Mouse (Mus musculus) adrenal gland, postnatal 36 days (tissue): ENCODE data around the gene Prpsap1. TPM values are rescaled to one million over a fixed set of nuclear protein-coding genes. Genes with fewer than 3 reads are reported as not detected.
"Not testable (repeated sequence)": the region's sequence is repeated elsewhere in the genome, so short reads cannot be mapped to it uniquely, and the experiment has no call there.

Experiments used
- DNase-seq, 2 experiments: peaks; one replicate each; pipeline ENCODE4 v3.0.0; 2021; ENCODE audit warnings: mixed read lengths in 1 of 2
- total RNA-seq, 2 experiments: library from RNA; stranded (reverse); gene quantifications; 2 replicates each; pipeline ENCODE4 v1.2.3; 2021

Gene Prpsap1
- total RNA-seq, 2 experiments from 2014 or later, result 84.6 to 87.0 TPM

DNA sequence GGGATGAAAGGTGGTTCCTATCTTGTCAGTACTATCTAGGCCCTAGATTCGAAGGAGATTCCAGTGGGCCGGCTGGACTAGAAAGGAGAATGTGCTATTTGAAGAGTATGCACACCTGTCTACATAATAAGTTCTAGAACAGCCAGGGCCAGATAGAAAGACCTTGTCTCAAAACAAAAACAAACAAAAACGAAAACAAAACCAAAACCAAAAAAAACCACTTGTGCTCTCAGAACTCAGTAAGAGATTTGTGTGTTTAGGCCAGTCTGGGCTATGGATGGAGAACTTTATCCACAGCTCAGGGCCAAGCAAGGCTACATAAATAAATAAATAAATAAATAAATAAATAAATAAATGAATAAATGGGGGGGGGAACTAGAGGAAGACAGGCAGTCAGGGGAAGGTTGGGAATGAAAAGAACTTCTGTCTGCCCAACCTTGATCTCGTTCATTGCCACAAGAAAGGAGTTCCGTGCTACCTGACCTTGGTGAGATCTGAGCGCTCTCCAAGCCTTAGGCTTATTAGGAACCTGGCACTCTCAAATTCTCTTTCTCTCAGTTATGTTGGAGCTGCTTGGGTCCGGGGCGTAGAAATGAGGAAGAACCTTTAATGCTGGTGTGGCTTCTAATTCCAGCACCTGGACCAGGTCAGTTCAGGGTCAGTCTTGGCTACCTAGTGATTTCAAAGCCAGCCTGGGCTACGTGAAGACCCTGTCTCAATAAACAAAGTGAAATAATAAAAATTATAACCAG lies 64.0 kb downstream of the Prpsap1 start:
- DNase-seq, result no peak

DNA sequence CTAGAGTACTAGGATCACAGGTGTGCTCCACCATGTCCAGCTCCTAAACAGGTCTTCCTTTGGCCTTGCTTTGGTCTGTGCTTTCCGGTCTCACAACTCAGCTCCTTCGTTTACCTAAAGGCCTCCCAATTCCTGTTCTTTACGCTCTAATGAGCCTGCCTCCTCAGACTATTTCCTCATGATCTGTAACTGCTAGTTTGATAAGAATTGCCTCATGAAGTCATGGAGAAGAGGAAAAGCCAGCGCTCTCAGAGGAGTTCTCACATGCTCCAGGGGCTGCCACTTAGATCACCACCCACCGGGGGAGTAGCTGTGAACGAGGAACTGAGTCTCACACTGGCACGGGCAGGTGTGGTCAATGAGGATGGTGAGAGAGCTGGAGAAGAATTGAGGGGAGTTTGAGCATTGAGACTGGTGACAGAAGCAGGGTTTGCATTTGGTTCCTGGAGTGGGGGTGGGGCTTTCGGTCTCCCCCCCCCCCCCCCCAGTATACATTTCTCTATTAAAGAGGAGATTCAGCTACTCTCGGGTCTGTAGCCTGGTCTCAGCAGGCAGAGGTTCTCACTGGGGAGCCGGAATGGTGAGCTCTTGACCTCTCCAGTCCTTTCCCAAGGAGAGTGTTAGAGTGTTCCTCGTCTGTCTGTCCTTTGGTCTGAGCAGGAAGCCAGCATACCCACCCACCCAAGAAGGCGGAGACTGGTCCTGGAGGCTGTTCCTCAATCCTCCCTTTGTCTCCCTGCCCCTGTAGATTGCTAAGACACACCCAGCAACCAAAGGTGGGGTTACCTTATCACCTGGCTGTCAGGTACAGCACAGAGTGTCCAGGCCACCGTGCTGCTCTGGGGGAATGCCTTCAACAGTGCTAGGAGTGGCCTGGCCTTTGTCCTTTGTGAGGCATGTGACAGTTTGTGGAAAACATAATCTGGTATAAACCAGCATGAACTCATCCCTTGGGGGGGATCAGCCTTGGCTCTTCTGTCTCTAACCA lies 64.8 kb downstream of the Prpsap1 start:
- no peak for DNase-seq

DNA sequence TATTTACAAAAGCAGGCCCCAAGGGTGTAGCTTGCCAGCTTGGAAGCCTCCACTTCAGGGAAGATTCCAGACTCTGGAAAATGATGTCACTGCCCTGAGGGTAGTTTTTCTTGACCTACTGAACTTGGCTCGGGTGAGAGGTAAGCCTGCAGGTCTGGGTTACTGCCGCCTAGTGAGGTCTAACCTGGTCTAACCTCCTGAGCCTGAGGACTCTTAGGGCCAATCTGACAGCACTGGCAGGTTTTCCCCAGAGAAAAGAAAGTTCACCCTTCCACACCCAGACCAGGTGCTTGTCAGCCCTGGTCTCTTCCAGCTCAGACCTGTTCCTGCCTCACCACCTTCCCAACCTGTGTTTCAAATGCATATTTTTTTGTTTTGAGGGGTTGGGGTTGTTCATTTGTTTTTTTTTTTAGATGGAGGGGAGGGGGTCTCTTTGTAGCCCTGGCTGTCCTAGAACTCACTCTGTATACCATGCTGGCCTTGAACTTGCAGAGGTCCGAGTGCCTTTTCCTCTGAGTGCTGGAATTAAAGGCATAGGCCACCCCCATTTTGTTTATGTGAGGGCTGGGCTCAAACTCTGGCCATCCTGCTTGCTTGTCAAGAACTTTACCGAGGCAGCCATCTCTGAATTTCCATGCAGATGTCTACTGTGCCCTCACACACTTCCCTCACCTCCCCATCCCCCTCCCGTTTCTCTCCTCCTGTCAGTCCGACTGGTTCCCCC lies 67.0 kb downstream of the Prpsap1 start:
- DNase-seq, result no peak

DNA sequence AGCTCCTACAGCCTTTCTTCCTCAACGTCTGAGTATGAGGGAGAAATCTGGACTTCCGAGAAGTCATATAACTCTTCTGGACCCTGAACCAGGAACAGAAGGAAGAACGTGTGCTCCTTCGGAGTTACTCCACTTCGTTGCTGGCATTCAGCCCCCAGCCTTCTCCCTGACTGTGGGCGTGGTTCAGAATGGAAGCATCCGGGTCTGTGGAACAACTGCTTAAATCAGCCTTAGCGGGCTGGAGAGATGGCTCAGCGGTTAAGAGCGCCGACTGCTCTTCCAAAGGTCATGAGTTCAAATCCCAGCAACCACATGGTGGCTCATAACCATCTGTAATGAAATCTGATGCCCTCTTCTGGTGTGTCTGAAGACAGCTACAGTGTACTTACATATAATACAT lies 67.7 kb downstream of the Prpsap1 start:
- not testable (repeated sequence) for DNase-seq

DNA sequence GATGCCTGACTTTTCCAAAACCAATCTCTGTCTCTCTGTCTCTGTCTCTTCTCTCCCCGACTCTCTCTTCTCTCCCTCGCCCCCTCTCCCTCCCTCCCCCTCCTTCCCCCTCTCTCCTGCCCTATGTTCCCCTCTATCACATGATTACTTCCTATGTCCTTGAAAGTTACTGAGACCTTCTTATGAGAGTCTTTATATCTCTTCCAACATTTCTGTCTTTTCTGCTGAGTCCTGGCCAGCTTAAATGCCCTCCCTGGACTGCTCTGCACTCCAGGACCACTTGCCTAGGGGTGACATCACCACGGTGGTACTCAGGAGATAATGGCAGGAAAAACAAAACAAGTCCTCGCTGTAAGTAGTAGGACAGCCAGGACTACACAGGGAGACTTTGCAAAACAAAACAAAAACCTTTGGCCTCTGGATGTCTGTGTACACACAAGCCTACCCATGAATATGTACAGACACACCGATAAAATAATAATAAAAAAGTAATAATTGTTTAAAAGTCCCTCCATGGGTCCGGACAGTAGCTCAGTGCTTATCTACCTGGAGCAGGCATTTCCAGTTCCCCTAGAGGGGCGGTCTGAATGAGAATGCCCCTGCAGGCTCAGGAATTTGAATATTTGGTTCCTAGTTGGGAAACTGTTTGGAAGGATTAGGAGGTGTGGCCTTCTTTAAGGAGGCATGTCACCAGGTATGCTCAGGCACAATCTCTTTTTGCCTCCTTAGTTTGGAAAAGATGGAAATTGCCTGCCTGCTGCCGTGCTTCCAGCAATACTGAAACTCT lies 69.2 kb downstream of the Prpsap1 start:
- no peak for DNase-seq

DNA sequence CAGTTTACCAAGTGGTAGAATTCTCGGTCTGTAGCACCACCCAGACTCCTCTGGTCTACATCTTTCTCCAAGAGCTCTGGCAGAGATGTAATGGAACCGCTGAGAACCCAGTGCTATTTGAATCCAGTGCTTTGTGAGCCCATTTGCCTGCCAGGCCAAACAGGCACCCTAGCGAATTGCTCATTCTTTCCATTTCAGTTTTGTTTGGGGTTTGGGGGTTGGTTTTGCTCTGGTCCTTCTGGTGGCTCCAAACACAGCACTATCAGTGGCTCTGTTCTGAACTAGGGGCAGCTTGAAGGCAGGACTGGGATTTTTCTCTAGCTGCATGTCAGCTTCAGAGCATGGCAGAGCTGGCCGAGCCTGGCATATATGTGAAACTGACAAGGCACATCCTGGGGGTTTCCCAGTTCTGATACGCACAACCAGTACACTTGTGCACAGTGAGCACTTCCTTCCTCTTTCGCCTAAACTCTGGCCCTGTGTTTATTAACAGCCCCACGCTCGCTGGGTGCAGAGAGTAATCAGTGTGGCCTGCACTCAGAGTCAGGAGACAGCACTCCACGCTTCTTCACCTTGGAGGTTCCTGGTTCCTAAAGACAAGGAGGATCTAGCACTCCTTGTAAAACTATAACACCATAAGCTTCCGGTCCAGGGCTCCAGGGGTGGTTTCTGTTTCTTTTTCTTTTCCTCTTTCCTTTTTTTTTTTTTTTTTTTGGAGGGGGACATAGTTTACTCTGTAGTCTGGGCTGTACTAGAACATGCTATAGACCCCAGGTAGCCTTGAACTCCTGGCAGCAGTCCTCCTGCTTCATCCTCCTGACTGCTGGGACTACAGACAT lies 70.0 kb downstream of the Prpsap1 start:
- DNase-seq, result no peak

DNA sequence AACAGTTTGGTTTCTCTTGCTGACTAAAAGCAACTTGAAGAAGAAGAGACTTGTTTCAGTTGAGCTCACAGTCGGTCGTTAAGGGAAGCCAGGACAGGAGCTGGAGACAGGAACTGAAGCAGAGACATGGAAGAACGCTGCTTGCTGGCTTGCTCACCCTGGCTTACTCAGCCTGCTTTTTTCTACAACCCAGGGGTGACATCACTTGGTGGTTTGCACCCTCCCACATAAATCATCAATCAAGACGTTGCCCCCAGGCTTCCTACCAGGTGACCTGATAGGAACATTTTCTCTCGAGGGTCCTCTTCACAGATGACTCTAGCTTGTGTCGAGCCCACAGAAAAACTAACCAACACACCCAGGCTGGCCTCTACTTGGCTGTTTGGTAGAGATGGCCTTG lies 70.8 kb downstream of the Prpsap1 start:
- DNase-seq, result no peak

DNA sequence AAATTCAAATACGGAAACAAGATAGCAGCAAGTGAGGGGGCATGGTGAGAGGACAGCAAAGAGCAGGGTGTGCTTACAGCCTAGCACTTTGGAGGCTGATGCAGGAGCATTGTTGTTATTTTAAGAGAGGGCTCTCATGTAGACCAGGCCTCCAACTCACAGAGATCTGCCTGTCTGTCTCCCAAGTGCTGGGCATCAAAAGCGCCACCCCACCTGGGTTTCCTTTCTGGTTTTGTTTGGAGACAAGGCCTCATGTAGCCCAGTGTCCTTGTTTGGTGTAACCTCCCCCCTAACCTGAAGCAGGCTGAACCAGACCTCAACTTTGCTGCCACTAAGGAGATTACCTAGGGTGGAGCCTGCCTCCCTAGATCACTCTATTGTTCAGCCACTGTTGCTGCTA lies 71.4 kb downstream of the Prpsap1 start:
- DNase-seq, result no peak

DNA sequence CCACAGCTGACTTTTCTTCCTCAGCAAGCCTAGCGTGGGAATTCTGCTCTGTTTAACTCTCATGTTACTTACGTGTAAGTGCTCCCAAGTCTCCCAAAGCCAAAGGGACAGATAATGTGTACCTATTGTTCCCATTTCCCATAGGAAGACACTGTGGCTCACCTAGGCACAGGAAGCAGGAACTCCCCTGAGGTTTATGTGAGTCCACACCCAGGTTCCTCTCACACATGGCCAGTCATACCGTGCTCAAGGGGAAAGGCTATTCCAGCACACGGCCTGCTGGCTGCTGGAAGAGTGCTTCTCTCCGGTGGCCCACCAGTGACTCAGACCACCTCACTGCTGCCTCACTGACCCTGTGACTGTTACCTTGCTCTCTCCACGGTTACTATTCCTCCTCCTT lies 72.9 kb downstream of the Prpsap1 start:
- DNase-seq, result no peak

Other genes starting within 250 kb of the Prpsap1 start
- 10 to 100 TPM; 77.4 to 81.8 TPM for gene Srp68, start 220.0 kb downstream of the Prpsap1 start, total RNA-seq
- gene Galr2, start 213.3 kb downstream of the Prpsap1 start, total RNA-seq, result not detected
- gene Exoc7, start 187.0 kb downstream of the Prpsap1 start, total RNA-seq, result 10 to 100 TPM; 57.6 to 68.8 TPM
- gene Foxj1, start 158.8 kb downstream of the Prpsap1 start, total RNA-seq, result under 1 TPM in 1 of 2 experiments, not detected in 1; 0.10 TPM
- gene Rnf157, start 81.2 kb downstream of the Prpsap1 start, total RNA-seq, result 1 to 10 TPM; 8.1 TPM
- gene Ubald2, start 60.1 kb downstream of the Prpsap1 start, total RNA-seq, result 10 to 100 TPM; 30.9 to 42.6 TPM
- gene Qrich2, start 28.0 kb downstream of the Prpsap1 start, total RNA-seq, result not detected
- 1 to 10 TPM; 1.7 to 3.4 TPM for gene Sphk1, start 36.7 kb upstream of the Prpsap1 start, total RNA-seq
- gene Ube2o, start 87.2 kb upstream of the Prpsap1 start, total RNA-seq, result 10 to 100 TPM; 26.6 to 29.3 TPM
- gene Aanat, start 92.2 kb upstream of the Prpsap1 start, total RNA-seq, result not detected
- 10 to 100 TPM; 12.5 to 17.5 TPM for gene Rhbdf2, start 132.8 kb upstream of the Prpsap1 start, total RNA-seq
- 10 to 100 TPM in 1 of 2 experiments, 1 to 10 TPM in 1; 9.6 to 14.1 TPM for gene Prcd, start 159.3 kb upstream of the Prpsap1 start, total RNA-seq
- 10 to 100 TPM; 25.0 to 36.5 TPM for gene Cygb, start 160.1 kb upstream of the Prpsap1 start, total RNA-seq